Mouse (Mus musculus) liver, embryonic 14.5 days (tissue): ENCODE measurements at regions not wholly inside any gene's neighbourhood (a gene's known extent, or its start where the extent isn't known, plus 50 kb on each side); places are given as distances from the start of the nearest gene placed in this dataset.

ENCODE experiments used
- CTCF ChIP-seq: IDR thresholded peaks from 2 replicates; pipeline ENCODE4 v1.5.1; 2016; ENCODE audit warnings: antibody characterized with exemption, low read depth, control low read depth
- EP300 ChIP-seq: IDR thresholded peaks from 2 replicates; pipeline ENCODE4 v1.6.1; 2016; ENCODE audit warnings: antibody characterized with exemption, low read depth

- peak; percentile 46 for TF ChIP-seq CTCF
- TF ChIP-seq EP300: no peak
Measured at GRCm38 (mm10) chr6:66480207-66480606, 55.0 kb upstream of the Mad2l1 start.
